Mouse (Mus musculus): ENCODE results near the gene Csf3. TPM values are rescaled to one million over a fixed set of nuclear protein-coding genes. Genes with fewer than 3 reads are reported as not detected.

Csf3 gene
- polyA plus RNA-seq, 1 experiment = not detected

DNA sequence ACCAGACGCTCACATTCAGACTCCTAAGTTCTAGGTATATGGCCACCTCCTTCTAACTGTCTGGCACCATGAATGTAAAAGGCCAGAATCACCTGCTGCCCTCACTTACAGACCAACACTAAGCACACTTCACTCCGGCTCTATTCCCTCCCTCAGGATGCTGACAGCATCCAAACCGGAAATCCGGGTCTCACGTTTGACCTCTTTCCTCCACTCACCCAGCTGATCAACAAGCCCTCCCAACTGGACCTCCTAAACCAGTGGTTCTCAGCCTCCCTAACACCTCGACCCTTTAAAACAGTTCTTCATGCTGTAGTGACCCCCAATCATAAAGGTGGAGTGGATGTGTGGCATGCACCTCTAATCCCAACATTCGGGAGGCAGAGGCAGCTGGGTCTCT is 22.0 kb downstream of the Csf3 start:
- no peak overlapping the region for H3K4me3 ChIP-seq
- peaks cover 10% of the 10 kb centered on the region for H3K36me3 ChIP-seq (ENCODE audit: control insufficient read depth, insufficient read depth)
- no peak overlapping the region for H3K4me2 ChIP-seq (ENCODE audit: low read depth)
- H3ac ChIP-seq (ENCODE audit: control insufficient read depth, insufficient read length) = no peak overlapping the region
- no peak for TF ChIP-seq USF1 (IDR thresholded peaks at IDR 0.05; ENCODE audit: low read depth)
- TF ChIP-seq POLR2AphosphoS2 (IDR thresholded peaks at IDR 0.05; ENCODE audit: insufficient read length, low read depth) = no peak
- TF ChIP-seq POLR2A (IDR thresholded peaks at IDR 0.05; ENCODE audit: insufficient read length, low read depth) = no peak
- TF ChIP-seq MAX (IDR thresholded peaks at IDR 0.05; ENCODE audit: low read depth) = no peak
- no peak for TF ChIP-seq E2F4 (IDR thresholded peaks at IDR 0.05; ENCODE audit: insufficient read depth)
- TF ChIP-seq MYOD1 (IDR thresholded peaks at IDR 0.05; ENCODE audit: control insufficient read depth in 1 of 3, insufficient read length in 2 of 3, low read depth in 2 of 3) = no peak
- no peak for TF ChIP-seq MYOG (IDR thresholded peaks at IDR 0.05; ENCODE audit: control insufficient read depth in 1 of 3, insufficient read depth in 1 of 3, insufficient read length in 2 of 3, low read depth in 2 of 3)
- TF ChIP-seq TCF3 (IDR thresholded peaks at IDR 0.05; ENCODE audit: insufficient read length, low read depth) = no peak
- no peak for TF ChIP-seq REST (IDR thresholded peaks at IDR 0.05; ENCODE audit: insufficient read depth, insufficient read length)
- no peak for TF ChIP-seq SRF (IDR thresholded peaks at IDR 0.05; ENCODE audit: control insufficient read depth, insufficient read length, low read depth)
- no peak for TF ChIP-seq TCF12 (IDR thresholded peaks at IDR 0.05; ENCODE audit: insufficient read depth, poor library complexity, severe bottlenecking)
- no peak for TF ChIP-seq CEBPB (IDR thresholded peaks at IDR 0.05; ENCODE audit: insufficient read depth, poor library complexity, severe bottlenecking)
- no peaks in the 10 kb centered on the region for H3K27me3 ChIP-seq (ENCODE audit: control insufficient read depth, insufficient read depth, insufficient read length)
- H3K79me2 ChIP-seq (ENCODE audit: control insufficient read depth, insufficient read depth) = no peaks in the 10 kb centered on the region

DNA sequence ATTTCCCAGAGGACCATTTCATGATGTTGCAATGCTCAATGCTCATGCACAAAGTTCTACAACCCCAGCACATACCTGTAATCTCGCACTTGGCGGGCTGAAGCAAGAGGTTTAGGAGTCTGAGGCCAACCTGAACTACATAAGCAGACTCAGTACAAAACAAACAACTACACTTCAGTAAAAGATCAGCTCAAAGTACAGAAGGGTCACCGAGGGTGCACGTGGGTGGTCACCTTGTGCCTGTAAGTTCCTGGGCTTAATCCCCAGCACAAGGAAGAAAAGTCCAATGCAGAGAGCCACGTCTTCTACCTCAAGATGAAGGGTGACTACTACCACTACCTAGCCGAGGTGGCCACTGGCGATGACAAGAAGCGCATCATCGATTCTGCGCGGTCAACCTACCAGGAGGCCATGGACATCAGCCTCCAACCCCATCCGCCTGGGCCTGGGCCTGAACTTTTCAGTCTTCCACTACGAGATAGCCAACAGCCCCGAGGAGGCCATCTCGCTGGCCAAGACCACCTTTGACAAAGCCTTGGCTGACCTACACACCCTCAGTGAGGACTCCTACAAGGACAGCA is 25.0 kb downstream of the Csf3 start:
- Histone ChIP-seq H3K36me3 (ENCODE audit: control insufficient read depth, insufficient read depth) (peaks cover 10% of the 10 kb centered on the region), H3K4me2 (ENCODE audit: low read depth) (no peak overlapping the region)

DNA sequence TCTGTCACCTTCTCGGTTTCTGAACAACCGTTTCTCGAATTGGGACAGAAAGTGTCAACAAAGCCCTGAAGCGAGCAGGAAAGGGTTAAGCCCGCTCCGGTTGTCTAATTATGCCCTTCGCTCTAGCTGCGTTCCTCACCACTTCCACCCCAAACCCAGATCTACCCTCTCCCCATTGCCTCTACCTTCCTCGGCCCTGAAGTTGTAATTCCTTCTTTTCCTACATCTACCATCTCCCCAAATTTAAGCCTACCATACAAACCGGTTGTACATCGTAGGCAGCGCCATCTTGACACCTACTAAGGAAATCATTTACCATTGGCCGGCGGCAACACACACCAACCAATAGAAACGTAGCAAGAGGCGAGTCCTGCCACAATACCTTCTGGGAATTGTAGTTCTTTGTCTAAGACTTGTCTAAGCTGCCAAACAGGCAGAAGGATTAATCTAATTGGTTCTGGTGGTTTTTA is 28.1 kb downstream of the Csf3 start, which contains the start of gene Med24:
Gene Med24 (minus strand): TSS at position 317 of the 470 bp plus-strand sequence.
- peak within 1 kb of the TSS; percentile 99 for H3K4me2 ChIP-seq (ENCODE audit: low read depth)
- H3K4me3 ChIP-seq = peak within 1 kb of the TSS; percentile 55
- H3K27me3 ChIP-seq (ENCODE audit: control insufficient read depth, insufficient read depth, insufficient read length) = no peaks in the 10 kb centered on the region
- H3K79me2 ChIP-seq (ENCODE audit: control insufficient read depth, insufficient read depth) = peaks cover 7% of the 10 kb centered on the region
- H3K36me3 ChIP-seq (ENCODE audit: control insufficient read depth, insufficient read depth) = peaks cover 10% of the 10 kb centered on the region
- no peak for TF ChIP-seq CEBPB (IDR thresholded peaks at IDR 0.05; ENCODE audit: insufficient read depth, poor library complexity, severe bottlenecking)
- H3ac ChIP-seq (ENCODE audit: control insufficient read depth, insufficient read length) = no peak within 1 kb of the TSS

More for the DNA sequence above, 25.0 kb downstream of the Csf3 start:
- H3ac ChIP-seq (ENCODE audit: control insufficient read depth, insufficient read length) = no peak overlapping the region
- TF ChIP-seq REST (IDR thresholded peaks at IDR 0.05; ENCODE audit: insufficient read depth, insufficient read length) (no peak), MYOD1 (IDR thresholded peaks at IDR 0.05; ENCODE audit: control insufficient read depth in 1 of 3, insufficient read length in 2 of 3, low read depth in 2 of 3) (no peak)
- no peak overlapping the region for H3K4me3 ChIP-seq
- H3K79me2 ChIP-seq (ENCODE audit: control insufficient read depth, insufficient read depth) = peaks cover 7% of the 10 kb centered on the region
- no peaks in the 10 kb centered on the region for H3K27me3 ChIP-seq (ENCODE audit: control insufficient read depth, insufficient read depth, insufficient read length)

DNA sequence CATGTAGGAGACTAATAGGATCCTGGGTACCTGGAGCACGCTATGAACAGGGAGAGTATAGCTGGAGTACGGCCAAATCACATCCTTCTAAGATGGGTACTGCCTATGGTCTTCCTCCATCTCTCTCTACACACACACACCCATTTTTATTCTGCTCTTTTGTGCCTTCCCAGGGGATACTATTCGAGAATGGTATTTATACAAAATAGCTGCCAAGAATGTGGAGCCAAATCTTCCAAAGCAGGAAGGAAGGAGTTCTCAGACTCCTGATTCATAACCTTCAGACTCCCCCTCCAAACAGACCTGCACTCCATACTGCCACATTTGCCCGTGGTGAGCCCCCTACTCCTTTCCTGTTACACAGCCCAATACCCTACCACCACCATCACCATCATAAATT is 29.7 kb downstream of the Csf3 start:
- peaks cover 10% of the 10 kb centered on the region for H3K36me3 ChIP-seq (ENCODE audit: control insufficient read depth, insufficient read depth)
- peak overlapping the region; percentile 5 for H3K4me2 ChIP-seq (ENCODE audit: low read depth)
- peaks cover 7% of the 10 kb centered on the region for H3K79me2 ChIP-seq (ENCODE audit: control insufficient read depth, insufficient read depth)
- TF ChIP-seq POLR2A (IDR thresholded peaks at IDR 0.05; ENCODE audit: insufficient read length, low read depth) (no peak), TCF12 (IDR thresholded peaks at IDR 0.05; ENCODE audit: insufficient read depth, poor library complexity, severe bottlenecking) (no peak), REST (IDR thresholded peaks at IDR 0.05; ENCODE audit: insufficient read depth, insufficient read length) (no peak), MAX (IDR thresholded peaks at IDR 0.05; ENCODE audit: low read depth) (no peak), USF1 (IDR thresholded peaks at IDR 0.05; ENCODE audit: low read depth) (no peak), CEBPB (IDR thresholded peaks at IDR 0.05; ENCODE audit: insufficient read depth, poor library complexity, severe bottlenecking) (no peak), MYOD1 (IDR thresholded peaks at IDR 0.05; ENCODE audit: control insufficient read depth in 1 of 3, insufficient read length in 2 of 3, low read depth in 2 of 3) (no peak), E2F4 (IDR thresholded peaks at IDR 0.05; ENCODE audit: insufficient read depth) (no peak), MYOG (IDR thresholded peaks at IDR 0.05; ENCODE audit: control insufficient read depth in 1 of 3, insufficient read depth in 1 of 3, insufficient read length in 2 of 3, low read depth in 2 of 3) (no peak)
- no peak overlapping the region for H3ac ChIP-seq (ENCODE audit: control insufficient read depth, insufficient read length)
- H3K4me3 ChIP-seq = no peak overlapping the region
- H3K27me3 ChIP-seq (ENCODE audit: control insufficient read depth, insufficient read depth, insufficient read length) = no peaks in the 10 kb centered on the region

DNA sequence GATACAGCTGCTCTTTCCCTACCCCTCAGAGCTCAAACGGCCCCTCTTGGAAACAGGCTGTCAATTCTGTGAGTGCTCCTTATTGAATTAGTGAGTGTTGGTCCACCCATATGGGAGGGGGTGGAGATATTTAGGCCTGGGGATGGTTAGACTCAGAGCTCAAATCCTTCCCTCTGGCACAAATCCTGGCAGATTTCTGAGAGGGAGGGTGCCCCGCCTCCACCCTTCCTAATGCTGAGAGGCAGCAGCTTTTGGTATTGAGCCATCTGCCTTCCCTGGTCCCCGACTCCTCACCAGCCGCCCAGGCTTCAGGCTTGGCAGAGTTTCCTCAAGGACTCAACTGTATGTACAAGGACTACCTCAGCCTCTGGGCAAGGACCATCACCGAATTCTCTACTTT is 30.1 kb downstream of the Csf3 start:
- peaks cover 10% of the 10 kb centered on the region for H3K36me3 ChIP-seq (ENCODE audit: control insufficient read depth, insufficient read depth)

More for the DNA sequence above, 30.1 kb downstream of the Csf3 start:
- Histone ChIP-seq H3K4me3 (no peak overlapping the region), H3K27me3 (ENCODE audit: control insufficient read depth, insufficient read depth, insufficient read length) (no peaks in the 10 kb centered on the region), H3K79me2 (ENCODE audit: control insufficient read depth, insufficient read depth) (peaks cover 7% of the 10 kb centered on the region), H3ac (ENCODE audit: control insufficient read depth, insufficient read length) (no peak overlapping the region), H3K4me2 (ENCODE audit: low read depth) (peak overlapping the region; percentile 5)
- TF ChIP-seq MYOG (IDR thresholded peaks at IDR 0.05; ENCODE audit: control insufficient read depth in 1 of 3, insufficient read depth in 1 of 3, insufficient read length in 2 of 3, low read depth in 2 of 3) (no peak), TCF12 (IDR thresholded peaks at IDR 0.05; ENCODE audit: insufficient read depth, poor library complexity, severe bottlenecking) (no peak), POLR2A (IDR thresholded peaks at IDR 0.05; ENCODE audit: insufficient read length, low read depth) (no peak), TCF3 (IDR thresholded peaks at IDR 0.05; ENCODE audit: insufficient read length, low read depth) (no peak), POLR2AphosphoS2 (IDR thresholded peaks at IDR 0.05; ENCODE audit: insufficient read length, low read depth) (no peak), SRF (IDR thresholded peaks at IDR 0.05; ENCODE audit: control insufficient read depth, insufficient read length, low read depth) (no peak), CEBPB (IDR thresholded peaks at IDR 0.05; ENCODE audit: insufficient read depth, poor library complexity, severe bottlenecking) (no peak), MYOD1 (IDR thresholded peaks at IDR 0.05; ENCODE audit: control insufficient read depth in 1 of 3, insufficient read length in 2 of 3, low read depth in 2 of 3) (no peak), E2F4 (IDR thresholded peaks at IDR 0.05; ENCODE audit: insufficient read depth) (no peak), REST (IDR thresholded peaks at IDR 0.05; ENCODE audit: insufficient read depth, insufficient read length) (no peak), USF1 (IDR thresholded peaks at IDR 0.05; ENCODE audit: low read depth) (no peak), MAX (IDR thresholded peaks at IDR 0.05; ENCODE audit: low read depth) (no peak)
